Mouse (Mus musculus): Measurements from ENCODE around the gene Cd48. TPM values are rescaled to one million over a fixed set of nuclear protein-coding genes. Genes with fewer than 3 reads are reported as not detected.
"Not testable (repeated sequence)": the region's sequence is repeated elsewhere in the genome, so short reads cannot be mapped to it uniquely, and the experiment has no call there.

The Cd48 gene
- polyA plus RNA-seq, 1 experiment from 2014 or later: 11.2 TPM

DNA sequence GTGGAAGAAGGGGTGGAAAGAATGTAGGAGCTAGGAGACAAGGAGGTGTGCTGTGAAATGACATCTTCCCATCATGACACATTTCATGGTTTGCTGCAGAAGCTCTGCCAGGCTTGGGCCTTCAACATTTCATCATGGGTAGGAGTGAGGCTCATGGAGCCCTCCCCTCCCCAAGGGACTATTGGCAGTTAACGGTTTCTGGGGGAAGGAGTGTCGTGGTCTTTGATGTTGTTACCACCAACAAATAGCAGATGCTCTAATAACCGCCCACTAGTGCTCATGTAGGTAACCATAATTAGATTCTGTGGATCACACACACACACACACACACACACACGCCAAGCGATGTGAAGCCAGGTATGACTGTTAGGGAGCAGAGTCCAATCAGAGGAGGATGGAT is 29.1 kb upstream of the Cd48 start, which contains the start of gene Slamf7:
Slamf7 (minus strand) TSS at position 302 of the 400 bp plus-strand sequence.
- Histone ChIP-seq H3K4me2 (ENCODE audit: low read depth, low read length) (no peak within 1 kb of the TSS), H3K4me3 (ENCODE audit: low read length) (no peak within 1 kb of the TSS), H3K4me1 (ENCODE audit: control insufficient read depth, insufficient read depth, low read length) (no peaks in the 10 kb centered on the region), H3K9me3 (replicated peaks; ENCODE audit: control insufficient read depth, low read length) (no peaks in the 10 kb centered on the region), H3K27ac (ENCODE audit: low read length) (no peak within 1 kb of the TSS), H3K27me3 (ENCODE audit: control insufficient read depth, insufficient read depth, low read length) (no peaks in the 10 kb centered on the region), H3K36me3 (ENCODE audit: control insufficient read depth, insufficient read depth) (no peaks in the 10 kb centered on the region), H3K9ac (ENCODE audit: low read length) (no peak within 1 kb of the TSS)
- ATAC-seq (replicated peaks; ENCODE audit: extremely low read depth, insufficient read depth, low FRiP score): no peak
- WGBS: 83% methylated on average over 5 of the region's 5 CpGs

DNA sequence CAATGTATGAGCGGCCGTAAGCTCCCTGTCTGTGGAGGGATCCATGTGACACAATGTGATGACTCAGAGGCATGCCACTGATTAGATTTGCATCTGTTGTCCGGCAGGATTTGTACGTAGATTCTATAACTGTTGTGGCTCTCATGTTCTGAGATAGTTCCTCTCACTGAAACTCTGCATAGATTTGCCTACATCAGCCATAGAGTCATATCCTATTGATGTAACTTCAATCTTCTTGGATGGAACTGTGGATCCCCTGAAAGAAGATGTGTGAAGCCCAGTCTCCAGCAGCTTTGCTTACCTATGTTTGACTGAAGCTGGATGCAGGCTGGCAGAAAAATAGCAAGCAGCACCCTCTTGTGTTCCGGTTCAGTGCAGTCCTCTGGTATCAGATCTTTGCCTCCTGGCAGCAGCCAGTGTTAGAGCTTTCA is 23.2 kb upstream of the Cd48 start:
- Histone ChIP-seq H3K4me2 (ENCODE audit: low read depth, low read length) (no peak overlapping the region), H3K9ac (ENCODE audit: low read length) (no peak overlapping the region), H3K27ac (ENCODE audit: low read length) (no peak overlapping the region), H3K27me3 (ENCODE audit: control insufficient read depth, insufficient read depth, low read length) (no peaks in the 10 kb centered on the region), H3K4me1 (ENCODE audit: control insufficient read depth, insufficient read depth, low read length) (no peaks in the 10 kb centered on the region), H3K36me3 (ENCODE audit: control insufficient read depth, insufficient read depth) (no peaks in the 10 kb centered on the region), H3K9me3 (replicated peaks; ENCODE audit: control insufficient read depth, low read length) (no peaks in the 10 kb centered on the region), H3K4me3 (ENCODE audit: low read length) (no peak overlapping the region)
- no peak for ATAC-seq (replicated peaks; ENCODE audit: extremely low read depth, insufficient read depth, low FRiP score)
- WGBS: 39% methylated on average over 5 of the region's 5 CpGs

DNA sequence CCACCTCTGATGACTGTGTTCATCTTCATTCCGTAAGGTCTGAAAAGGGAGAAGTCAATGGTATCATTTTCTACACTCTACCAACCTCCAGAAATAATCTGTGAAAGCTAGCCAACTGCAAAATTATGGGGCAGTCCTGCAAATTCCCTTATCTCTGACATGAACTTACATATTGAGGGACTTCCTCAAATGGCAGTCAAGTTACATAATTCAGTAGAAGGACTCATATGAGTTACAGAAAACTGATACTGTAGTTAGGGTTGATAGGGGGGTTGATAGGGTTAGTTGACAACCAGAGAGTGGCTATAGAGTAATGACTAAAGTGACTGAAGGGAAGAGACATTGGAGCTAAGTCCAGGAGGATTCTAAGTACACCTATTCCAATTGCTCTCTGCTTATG is 21.4 kb upstream of the Cd48 start:
- ATAC-seq (replicated peaks; ENCODE audit: extremely low read depth, insufficient read depth, low FRiP score): no peak
- Histone ChIP-seq H3K9ac (ENCODE audit: low read length) (no peak overlapping the region), H3K4me3 (ENCODE audit: low read length) (no peak overlapping the region), H3K4me2 (ENCODE audit: low read depth, low read length) (no peak overlapping the region), H3K4me1 (ENCODE audit: control insufficient read depth, insufficient read depth, low read length) (no peaks in the 10 kb centered on the region), H3K27ac (ENCODE audit: low read length) (no peak overlapping the region), H3K27me3 (ENCODE audit: control insufficient read depth, insufficient read depth, low read length) (no peaks in the 10 kb centered on the region), H3K9me3 (replicated peaks; ENCODE audit: control insufficient read depth, low read length) (no peaks in the 10 kb centered on the region), H3K36me3 (ENCODE audit: control insufficient read depth, insufficient read depth) (no peaks in the 10 kb centered on the region)
- 89% methylated on average over 1 of the region's 1 CpGs for WGBS

DNA sequence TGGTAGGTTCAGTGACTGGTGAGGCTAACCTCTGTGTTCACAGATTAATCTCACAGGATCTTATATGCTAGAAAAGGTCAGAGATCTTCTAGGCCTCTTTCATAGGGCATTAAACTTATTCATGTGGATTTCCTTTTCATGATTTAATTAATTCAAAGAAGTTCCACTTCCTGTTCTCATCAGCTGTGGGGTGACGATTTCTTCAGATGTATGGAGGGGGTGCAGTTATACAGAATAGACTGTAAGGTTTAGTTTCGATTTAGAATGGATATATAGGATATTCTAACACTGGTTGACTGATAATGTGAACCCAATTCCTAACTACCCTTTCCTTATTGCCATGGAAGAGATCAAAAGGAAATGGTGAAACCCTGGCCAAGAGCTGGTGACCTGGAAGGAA is 20.3 kb upstream of the Cd48 start:
- WGBS: 60% methylated on average over 2 of the region's 2 CpGs
- no peak overlapping the region for H3K9ac ChIP-seq (ENCODE audit: low read length)
- no peak for ATAC-seq (replicated peaks; ENCODE audit: extremely low read depth, insufficient read depth, low FRiP score)
- H3K27me3 ChIP-seq (ENCODE audit: control insufficient read depth, insufficient read depth, low read length): no peaks in the 10 kb centered on the region
- H3K36me3 ChIP-seq (ENCODE audit: control insufficient read depth, insufficient read depth): no peaks in the 10 kb centered on the region
- no peak overlapping the region for H3K27ac ChIP-seq (ENCODE audit: low read length)
- H3K9me3 ChIP-seq (replicated peaks; ENCODE audit: control insufficient read depth, low read length): no peaks in the 10 kb centered on the region
- H3K4me1 ChIP-seq (ENCODE audit: control insufficient read depth, insufficient read depth, low read length): no peaks in the 10 kb centered on the region
- no peak overlapping the region for H3K4me3 ChIP-seq (ENCODE audit: low read length)
- H3K4me2 ChIP-seq (ENCODE audit: low read depth, low read length): no peak overlapping the region

DNA sequence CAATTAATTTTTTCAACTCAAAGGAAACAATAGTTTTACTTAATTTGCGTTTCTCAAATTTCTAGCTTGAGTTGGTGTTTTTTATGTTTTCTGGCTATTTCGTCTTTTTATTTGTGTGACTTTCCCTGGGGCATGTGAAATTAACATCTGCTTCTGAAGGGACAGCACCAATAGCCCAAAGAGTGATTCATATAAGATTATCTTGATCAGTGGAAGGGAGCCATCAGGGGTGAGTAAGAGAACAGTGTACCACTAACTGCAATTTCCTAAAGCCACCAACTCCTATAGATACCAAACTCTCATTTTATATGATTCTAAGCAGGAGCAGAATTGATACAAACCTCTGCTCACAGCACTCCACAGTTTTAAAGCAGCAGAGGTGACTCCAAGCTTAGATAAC is 18.1 kb upstream of the Cd48 start:
- H3K9me3 ChIP-seq (replicated peaks; ENCODE audit: control insufficient read depth, low read length): peaks cover 3% of the 10 kb centered on the region
- H3K4me2 ChIP-seq (ENCODE audit: low read depth, low read length): no peak overlapping the region
- WGBS: 75% methylated on average over 2 of the region's 2 CpGs
- H3K27ac ChIP-seq (ENCODE audit: low read length): no peak overlapping the region
- ATAC-seq (replicated peaks; ENCODE audit: extremely low read depth, insufficient read depth, low FRiP score): no peak
- no peaks in the 10 kb centered on the region for H3K27me3 ChIP-seq (ENCODE audit: control insufficient read depth, insufficient read depth, low read length)
- H3K4me1 ChIP-seq (ENCODE audit: control insufficient read depth, insufficient read depth, low read length): no peaks in the 10 kb centered on the region
- no peak overlapping the region for H3K4me3 ChIP-seq (ENCODE audit: low read length)
- H3K9ac ChIP-seq (ENCODE audit: low read length): no peak overlapping the region
- H3K36me3 ChIP-seq (ENCODE audit: control insufficient read depth, insufficient read depth): no peaks in the 10 kb centered on the region

DNA sequence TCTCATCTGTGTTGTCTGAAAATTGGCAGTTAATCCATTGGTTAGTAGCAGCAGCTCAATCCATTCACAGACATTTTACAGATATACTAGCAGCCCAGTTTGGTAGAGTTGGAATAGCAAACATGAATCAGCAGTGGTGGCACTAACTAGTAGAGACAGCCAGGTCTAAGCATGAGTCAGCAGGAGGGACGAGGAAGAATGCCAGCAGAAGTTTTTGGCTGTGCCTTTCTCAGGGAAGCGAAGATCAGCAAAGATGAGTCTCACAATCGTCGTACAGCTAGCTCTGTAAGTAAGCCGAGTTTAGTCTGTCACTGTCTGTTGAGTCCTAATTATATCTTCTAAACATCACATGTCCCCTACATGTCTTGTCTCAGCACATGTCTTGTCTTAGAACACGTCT is 15.5 kb upstream of the Cd48 start:
- H3K9ac ChIP-seq (ENCODE audit: low read length): no peak overlapping the region
- no peak overlapping the region for H3K27ac ChIP-seq (ENCODE audit: low read length)
- no peak for ATAC-seq (replicated peaks; ENCODE audit: extremely low read depth, insufficient read depth, low FRiP score)
- WGBS: 74% methylated on average over 6 of the region's 6 CpGs
- H3K4me2 ChIP-seq (ENCODE audit: low read depth, low read length): no peak overlapping the region
- H3K27me3 ChIP-seq (ENCODE audit: control insufficient read depth, insufficient read depth, low read length): no peaks in the 10 kb centered on the region
- H3K4me1 ChIP-seq (ENCODE audit: control insufficient read depth, insufficient read depth, low read length): no peaks in the 10 kb centered on the region
- no peaks in the 10 kb centered on the region for H3K36me3 ChIP-seq (ENCODE audit: control insufficient read depth, insufficient read depth)
- peaks cover 3% of the 10 kb centered on the region for H3K9me3 ChIP-seq (replicated peaks; ENCODE audit: control insufficient read depth, low read length)
- H3K4me3 ChIP-seq (ENCODE audit: low read length): no peak overlapping the region

DNA sequence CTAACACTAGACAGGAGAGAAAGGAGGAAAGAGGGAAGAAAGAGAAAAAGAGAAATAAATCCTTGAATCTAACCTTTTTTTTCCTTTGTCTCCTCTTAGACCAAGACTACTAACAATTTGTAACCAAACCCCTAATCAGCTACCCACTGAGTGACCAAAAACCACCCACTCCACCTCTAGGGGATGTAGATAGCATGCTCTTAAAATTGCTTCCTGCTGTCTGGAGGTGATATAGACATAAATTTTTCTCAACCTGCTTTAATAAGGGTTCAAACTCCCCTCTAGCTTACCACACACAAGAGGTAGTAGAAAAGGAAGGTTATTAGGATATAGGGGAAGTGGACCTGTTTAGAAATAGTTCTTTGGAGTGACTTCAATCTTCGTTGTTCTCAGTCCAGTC is 14.6 kb upstream of the Cd48 start:
- H3K27me3 ChIP-seq (ENCODE audit: control insufficient read depth, insufficient read depth, low read length): no peaks in the 10 kb centered on the region
- H3K4me1 ChIP-seq (ENCODE audit: control insufficient read depth, insufficient read depth, low read length): no peaks in the 10 kb centered on the region
- peaks cover 3% of the 10 kb centered on the region for H3K9me3 ChIP-seq (replicated peaks; ENCODE audit: control insufficient read depth, low read length)
- H3K9ac ChIP-seq (ENCODE audit: low read length): no peak overlapping the region
- H3K4me3 ChIP-seq (ENCODE audit: low read length): no peak overlapping the region
- 70% methylated on average over 1 of the region's 1 CpGs for WGBS
- H3K4me2 ChIP-seq (ENCODE audit: low read depth, low read length): no peak overlapping the region
- no peaks in the 10 kb centered on the region for H3K36me3 ChIP-seq (ENCODE audit: control insufficient read depth, insufficient read depth)
- ATAC-seq (replicated peaks; ENCODE audit: extremely low read depth, insufficient read depth, low FRiP score): no peak
- no peak overlapping the region for H3K27ac ChIP-seq (ENCODE audit: low read length)

DNA sequence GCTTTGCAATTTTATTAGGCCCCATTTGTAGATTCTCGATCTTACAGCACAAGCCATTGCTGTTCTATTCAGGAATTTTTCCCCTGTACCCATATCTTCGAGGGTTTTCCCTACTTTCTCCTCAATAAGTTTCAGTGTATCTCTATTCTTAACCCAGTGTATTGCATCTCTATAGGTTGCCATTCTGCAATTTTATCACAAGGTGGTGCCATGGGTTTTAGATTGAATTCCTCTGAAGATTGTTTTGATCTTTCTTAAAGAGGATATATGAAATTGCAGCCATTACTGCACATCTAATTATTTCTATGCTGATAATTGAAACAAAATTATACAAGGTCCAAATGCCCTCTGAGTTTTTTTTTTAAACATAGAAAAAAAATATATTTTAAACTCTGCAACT is 9.4 kb upstream of the Cd48 start:
- H3K27me3 ChIP-seq (ENCODE audit: control insufficient read depth, insufficient read depth, low read length); H3K4me2 ChIP-seq (ENCODE audit: low read depth, low read length); H3K4me3 ChIP-seq (ENCODE audit: low read length); H3K9me3 ChIP-seq (replicated peaks; ENCODE audit: control insufficient read depth, low read length); H3K9ac ChIP-seq (ENCODE audit: low read length); H3K4me1 ChIP-seq (ENCODE audit: control insufficient read depth, insufficient read depth, low read length); H3K36me3 ChIP-seq (ENCODE audit: control insufficient read depth, insufficient read depth); ATAC-seq (replicated peaks; ENCODE audit: extremely low read depth, insufficient read depth, low FRiP score); H3K27ac ChIP-seq (ENCODE audit: low read length): not testable (repeated sequence)
- WGBS: 87% methylated on average over 2 of the region's 2 CpGs

DNA sequence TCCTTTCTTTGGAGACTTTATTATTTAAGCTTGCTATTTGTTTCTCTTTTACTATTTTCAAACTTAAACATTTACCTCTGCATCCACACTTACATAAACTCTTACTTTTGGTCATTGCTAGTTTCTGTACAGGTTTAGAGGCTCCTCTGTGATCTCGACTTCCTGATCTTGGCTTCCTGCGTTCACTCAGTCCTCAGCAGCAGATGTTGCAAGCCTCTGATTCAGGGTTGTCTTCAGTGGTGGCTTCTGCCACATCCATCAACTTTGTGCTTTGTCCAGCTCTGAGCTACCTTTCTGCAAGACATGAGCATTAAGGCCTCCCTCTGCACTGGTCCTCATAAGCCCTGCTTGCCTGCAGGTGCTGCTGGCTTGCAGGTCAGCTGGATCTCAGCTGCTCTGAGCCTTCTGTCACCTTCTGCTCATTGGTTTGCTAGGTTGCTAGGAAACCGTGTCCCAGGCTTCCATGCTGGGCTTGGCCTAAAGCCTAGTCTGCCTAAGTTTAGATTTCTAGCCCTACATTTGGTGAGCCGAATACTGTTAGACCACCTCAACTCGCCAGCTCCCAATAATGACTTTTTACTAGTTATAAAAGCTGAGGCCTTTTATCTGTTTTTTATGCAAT is 8.8 kb upstream of the Cd48 start:
- Histone ChIP-seq H3K27me3 (ENCODE audit: control insufficient read depth, insufficient read depth, low read length) (no peaks in the 10 kb centered on the region), H3K36me3 (ENCODE audit: control insufficient read depth, insufficient read depth) (no peaks in the 10 kb centered on the region), H3K9me3 (replicated peaks; ENCODE audit: control insufficient read depth, low read length) (no peaks in the 10 kb centered on the region), H3K4me3 (ENCODE audit: low read length) (no peak overlapping the region), H3K9ac (ENCODE audit: low read length) (no peak overlapping the region), H3K27ac (ENCODE audit: low read length) (no peak overlapping the region), H3K4me2 (ENCODE audit: low read depth, low read length) (no peak overlapping the region), H3K4me1 (ENCODE audit: control insufficient read depth, insufficient read depth, low read length) (no peaks in the 10 kb centered on the region)
- 61% methylated on average over 5 of the region's 5 CpGs for WGBS
- no peak for ATAC-seq (replicated peaks; ENCODE audit: extremely low read depth, insufficient read depth, low FRiP score)

Measured in heart, embryonic 16.5 days (tissue).